Mouse (Mus musculus) left cerebral cortex, adult 8-10 months (tissue): ENCODE results near the gene Irgm2. TPM values are rescaled to one million over a fixed set of nuclear protein-coding genes. Genes with fewer than 3 reads are reported as not detected.

Experiments
- DNase-seq, 2 experiments: peaks; one replicate each; pipeline ENCODE4 v3.0.0; 2022; ENCODE audit warnings: low spot score in 2 of 2
- total RNA-seq, 4 experiments: library from RNA; stranded (reverse); gene quantifications; 2 replicates each; pipeline ENCODE4 v1.2.4; 2022

The Irgm2 gene
- total RNA-seq, 4 experiments from 2014 or later = 2.0 to 3.3 (median 2.7) TPM

DNA sequence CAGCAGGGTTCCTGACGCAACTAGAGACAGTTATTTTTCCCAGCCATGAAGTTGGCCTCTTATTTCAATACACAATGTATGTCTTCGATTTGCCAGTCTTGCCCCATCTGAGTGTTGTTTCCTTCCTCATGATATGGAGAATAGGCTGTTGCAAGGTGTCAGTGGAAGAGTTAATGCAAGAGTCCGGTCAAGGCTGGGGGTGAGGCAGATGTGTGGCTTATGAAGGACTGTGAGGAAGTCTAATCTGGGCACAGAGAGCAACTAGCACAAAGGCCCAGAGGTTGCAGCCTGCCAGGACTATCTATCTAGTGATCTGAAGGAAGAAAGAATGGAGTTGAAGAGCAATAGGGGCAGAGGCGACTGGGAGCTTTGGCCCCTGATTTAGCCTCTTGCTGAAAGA, 60.7 kb downstream of the Irgm2 start:
- no peak for DNase-seq

DNA sequence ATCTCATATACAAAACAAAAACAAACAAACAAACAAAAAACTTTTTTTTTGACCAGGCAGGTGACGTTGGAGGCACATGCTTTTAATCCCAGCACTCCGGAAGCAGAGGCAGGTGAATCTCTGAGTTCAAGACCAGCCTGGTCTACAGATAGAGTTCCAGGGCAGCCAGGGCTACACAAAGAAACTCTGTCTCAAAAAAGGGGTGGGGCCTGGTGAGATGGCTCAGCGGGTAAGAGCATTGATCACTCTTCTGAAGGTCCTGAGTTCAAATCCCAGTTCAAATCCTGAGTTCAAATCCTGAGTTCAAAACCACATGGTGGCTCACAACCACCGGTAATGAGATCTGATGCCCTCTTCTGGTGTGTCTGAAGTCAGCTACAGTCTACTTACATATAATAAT, 62.4 kb downstream of the Irgm2 start:
- no peak for DNase-seq

DNA sequence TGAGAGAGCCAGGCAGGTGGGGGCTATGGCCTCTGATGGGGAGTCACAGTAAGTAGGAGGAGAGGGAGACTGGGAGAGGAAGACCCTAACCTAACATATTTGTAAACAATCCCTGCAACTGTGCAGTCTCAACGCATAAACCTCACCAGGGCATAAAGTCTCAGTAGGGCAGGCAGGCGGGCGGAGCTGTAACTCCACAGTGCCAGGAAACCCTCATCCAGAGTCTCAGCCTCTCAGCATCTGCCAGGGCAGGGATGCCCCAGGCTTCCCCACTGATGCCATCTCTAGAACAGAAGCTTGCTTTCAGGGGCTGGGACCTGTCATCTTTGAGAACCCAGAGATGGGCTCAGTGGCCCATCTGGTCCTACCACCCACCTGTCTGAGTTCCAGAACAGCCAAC, 62.9 kb downstream of the Irgm2 start:
- DNase-seq = no peak

DNA sequence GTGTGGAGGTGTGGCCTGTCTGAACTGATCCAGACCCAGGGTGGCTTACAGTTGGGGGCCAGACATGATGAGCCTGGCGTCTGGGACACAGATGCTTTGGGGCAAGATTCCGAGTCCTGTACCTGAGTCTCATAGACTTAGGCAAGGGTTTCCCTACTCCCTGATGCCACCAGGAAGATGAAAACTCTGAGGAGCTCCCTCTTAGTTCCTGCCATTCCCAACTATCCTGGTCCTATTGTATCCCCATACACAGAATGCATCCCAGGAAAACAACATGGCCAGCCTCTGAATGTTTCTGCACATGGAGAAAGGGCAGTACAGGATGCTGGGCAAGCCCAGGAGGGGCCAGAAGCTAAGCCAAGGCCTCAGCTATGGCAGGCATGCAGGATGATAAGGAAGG, 64.1 kb downstream of the Irgm2 start:
- DNase-seq = no peak

DNA sequence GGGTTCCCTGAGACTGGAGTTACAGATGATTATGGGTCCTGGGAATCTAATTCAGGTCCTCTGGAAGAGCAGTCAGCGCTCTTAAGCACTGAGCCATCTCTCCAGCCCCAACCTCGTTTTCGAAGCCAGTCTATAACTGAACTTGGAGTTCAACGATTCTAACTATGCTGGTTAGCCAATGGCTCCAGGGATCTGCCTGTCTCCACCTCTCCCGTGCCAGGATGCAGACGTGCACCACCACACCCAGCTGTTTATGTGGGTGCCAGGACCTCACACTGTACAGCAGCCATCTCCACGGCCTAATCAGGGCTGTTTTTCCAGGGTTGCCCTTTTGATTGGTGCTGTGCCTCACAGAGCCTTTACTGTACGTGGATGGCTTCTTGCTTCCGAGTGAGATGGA, 65.1 kb downstream of the Irgm2 start:
- DNase-seq = no peak

DNA sequence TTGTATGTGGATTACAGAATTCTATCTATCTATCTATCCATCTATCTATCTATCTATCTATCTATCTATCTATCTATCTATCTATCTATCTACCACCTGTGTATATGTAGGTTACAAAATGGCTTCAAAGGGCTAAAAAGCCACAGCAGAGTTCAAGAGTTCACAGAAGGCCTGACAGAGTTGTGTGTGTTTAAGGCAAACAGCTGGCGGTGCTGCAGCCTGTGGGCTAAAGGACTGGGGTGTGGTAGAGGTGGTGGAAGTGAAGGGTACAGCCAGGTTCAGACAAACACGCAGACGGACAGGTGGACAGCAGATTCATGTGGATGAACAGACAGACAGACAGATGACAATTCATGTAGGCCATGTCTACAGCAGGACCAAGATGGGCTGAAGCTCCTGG, 68.9 kb downstream of the Irgm2 start:
- no peak for DNase-seq

Other genes with a start within 250 kb of the Irgm2 start
- gene Larp1, start 190.6 kb upstream of the Irgm2 start, total RNA-seq = 10 to 100 TPM; 84.6 to 88.6 (median 86.9) TPM
- gene Gm12248, start 106.5 kb upstream of the Irgm2 start, total RNA-seq = not detected
- gene Cnot8, start 95.5 kb upstream of the Irgm2 start, total RNA-seq = 10 to 100 TPM; 50.5 to 55.7 (median 53.0) TPM
- 10 to 100 TPM; 16.9 to 22.0 (median 19.8) TPM for gene Gemin5, start 31.1 kb upstream of the Irgm2 start, total RNA-seq
- gene Mrpl22, start 28.0 kb upstream of the Irgm2 start, total RNA-seq = 10 to 100 TPM; 25.9 to 37.3 (median 35.7) TPM
- 1 to 10 TPM; 4.5 to 6.8 (median 5.5) TPM for gene Igtp, start 62 bp upstream of the Irgm2 start, total RNA-seq
- gene 4930438A08Rik, start 75.2 kb downstream of the Irgm2 start, total RNA-seq = not detected
- 10 to 100 TPM; 25.0 to 28.7 (median 26.5) TPM for gene Zfp692, start 107.5 kb downstream of the Irgm2 start, total RNA-seq
- 10 to 100 TPM; 41.1 to 48.4 (median 45.4) TPM for gene Zfp672, start 130.7 kb downstream of the Irgm2 start, total RNA-seq
- 10 to 100 TPM; 41.8 to 49.8 (median 44.4) TPM for gene Sh3bp5l, start 131.1 kb downstream of the Irgm2 start, total RNA-seq
- gene Lypd8, start 179.4 kb downstream of the Irgm2 start, total RNA-seq = not detected
- not detected for gene 1810065E05Rik, start 221.5 kb downstream of the Irgm2 start, total RNA-seq
- gene Gm12253, start 232.9 kb downstream of the Irgm2 start, total RNA-seq = not detected